Mouse (Mus musculus) cortical plate, adult 2 months (tissue): ENCODE data around the gene Immp2l. TPM values are rescaled to one million over a fixed set of nuclear protein-coding genes. Genes with fewer than 3 reads are reported as not detected.

Experiments
- H3K27ac ChIP-seq: fragments of 200-500 bp; 2 replicates; pipeline ENCODE4 v1.5.1; 2012; ENCODE audit warnings: low read length, control low read depth, inconsistent platforms; ENCODE audit not compliant: insufficient read depth
- H3K4me1 ChIP-seq: fragments of 200-500 bp; 2 replicates; pipeline ENCODE4 v1.6.1; 2011; ENCODE audit warnings: low read length; ENCODE audit not compliant: control insufficient read depth, insufficient read depth
- H3K4me3 ChIP-seq: fragments of 200-500 bp; 2 replicates; pipeline ENCODE4 v1.5.1; 2011; ENCODE audit warnings: mild to moderate bottlenecking, low read length, control low read depth; ENCODE audit not compliant: insufficient read depth
- CTCF ChIP-seq: fragments of 200-500 bp; IDR thresholded peaks from 2 replicates; pipeline ENCODE4 v1.5.1; 2011; ENCODE audit warnings: mild to moderate bottlenecking, control low read depth, low read length; ENCODE audit not compliant: insufficient read depth; ENCODE audit errors: extremely low read depth
- POLR2A ChIP-seq: fragments of 200-500 bp; IDR thresholded peaks from 2 replicates; pipeline ENCODE4 v1.6.1; 2011; ENCODE audit warnings: mild to moderate bottlenecking, low read length, control low read depth; ENCODE audit not compliant: insufficient read depth; ENCODE audit errors: extremely low read depth
- polyA plus RNA-seq: library from polyadenylated mRNA; depleted of rRNA; stranded (reverse); fragments of >200 nt; gene quantifications from 2 replicates; pipeline ENCODE4 v1.2.3, GENCODE M21; 2012

The Immp2l gene
- polyA plus RNA-seq, 1 experiment: 8.0 TPM

GRCm38 (mm10) chr12:41324418-41324817, 300.5 kb downstream of the Immp2l start:
- H3K4me1 ChIP-seq: no peaks in the 10 kb centered on the region
- H3K4me3 ChIP-seq: no peak overlapping the region
- H3K27ac ChIP-seq: no peak overlapping the region
- no peak for TF ChIP-seq POLR2A
- TF ChIP-seq CTCF: no peak

GRCm38 (mm10) chr12:41325756-41326155, 301.9 kb downstream of the Immp2l start:
- no peak for TF ChIP-seq CTCF
- no peak for TF ChIP-seq POLR2A
- no peak overlapping the region for H3K27ac ChIP-seq
- H3K4me3 ChIP-seq: no peak overlapping the region
- H3K4me1 ChIP-seq: no peaks in the 10 kb centered on the region

DNA sequence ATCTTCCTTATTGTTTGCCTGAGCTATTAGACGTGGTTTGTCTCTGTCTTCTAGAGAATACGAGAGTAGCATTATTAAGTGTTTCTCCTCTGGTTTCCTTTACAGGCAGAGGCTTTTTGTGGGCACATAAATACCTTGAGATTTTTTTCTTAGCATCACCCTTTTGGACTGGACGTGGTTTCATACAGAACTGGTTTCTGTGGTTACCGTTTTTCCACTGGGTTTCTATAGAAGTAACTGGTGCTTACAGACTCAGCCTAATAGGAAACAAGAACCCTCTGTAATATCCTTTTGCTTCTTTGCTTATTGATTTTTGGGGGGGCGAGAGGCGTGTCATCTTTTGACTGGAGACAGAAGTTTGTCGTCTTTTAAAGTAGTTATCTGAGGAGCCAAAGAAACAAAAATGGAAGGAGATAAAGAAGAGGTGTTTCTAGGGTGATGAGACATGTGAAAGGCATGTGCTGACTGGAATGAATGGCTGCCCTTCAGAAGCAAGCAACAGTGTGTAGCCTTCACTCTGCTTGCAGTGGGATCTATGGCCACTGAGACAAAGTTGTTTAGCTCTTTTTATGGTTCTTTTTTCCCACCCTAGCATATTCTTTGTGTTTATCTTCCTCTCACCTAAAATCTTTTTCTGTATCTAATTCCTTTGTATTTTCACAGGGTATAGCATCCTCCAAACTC, 307.2 kb downstream of the Immp2l start:
- no peaks in the 10 kb centered on the region for H3K4me1 ChIP-seq
- no peak overlapping the region for H3K27ac ChIP-seq
- H3K4me3 ChIP-seq: no peak overlapping the region
- TF ChIP-seq POLR2A: no peak
- TF ChIP-seq CTCF: no peak

DNA sequence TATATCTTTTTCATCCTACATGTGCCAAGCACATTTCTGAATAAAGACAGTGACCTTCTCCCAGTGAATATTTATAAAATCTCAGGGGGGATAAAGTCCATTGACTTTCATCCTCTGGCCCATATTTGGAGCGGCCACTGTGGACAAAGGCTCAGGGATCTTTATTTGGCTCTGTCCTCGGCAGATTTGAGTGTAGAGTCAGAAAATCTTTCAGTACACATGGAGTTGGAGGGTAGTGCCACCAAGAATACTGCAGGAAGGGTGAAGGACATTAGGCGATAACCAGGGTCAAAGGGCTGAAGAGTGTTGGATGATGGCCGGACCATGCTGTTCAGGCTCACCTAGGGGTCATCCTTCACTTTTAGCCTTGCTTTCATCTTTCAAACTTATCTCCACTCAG, 321.7 kb downstream of the Immp2l start:
- TF ChIP-seq POLR2A (no peak), CTCF (no peak)
- Histone ChIP-seq H3K4me1 (no peaks in the 10 kb centered on the region), H3K27ac (no peak overlapping the region), H3K4me3 (no peak overlapping the region)

DNA sequence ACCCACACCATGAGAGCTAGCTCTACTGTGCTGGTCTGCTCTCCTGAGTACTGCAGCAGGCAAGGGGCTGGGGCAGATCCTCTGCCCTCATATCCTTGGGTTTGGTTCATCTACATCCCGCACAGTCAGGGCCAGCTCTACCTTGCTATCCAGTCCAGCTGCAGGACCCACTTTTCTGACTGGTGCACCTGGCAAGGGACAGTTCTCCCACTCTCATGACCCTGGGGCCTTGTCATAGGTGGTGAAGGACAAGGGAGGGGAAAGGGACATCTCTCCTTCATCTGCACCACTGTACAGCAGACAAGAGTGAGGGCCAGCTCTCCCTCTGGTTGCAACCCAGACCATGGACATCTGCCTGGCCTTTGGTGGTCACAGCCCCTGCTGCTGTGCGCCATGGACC, 323.6 kb downstream of the Immp2l start:
- no peak overlapping the region for H3K4me3 ChIP-seq
- TF ChIP-seq POLR2A (no peak), CTCF (no peak)
- H3K27ac ChIP-seq: no peak overlapping the region
- H3K4me1 ChIP-seq: no peaks in the 10 kb centered on the region

GRCm38 (mm10) chr12:41349386-41349785, 325.5 kb downstream of the Immp2l start:
- TF ChIP-seq CTCF (no peak), POLR2A (no peak)
- Histone ChIP-seq H3K4me1 (no peaks in the 10 kb centered on the region), H3K27ac (no peak overlapping the region), H3K4me3 (no peak overlapping the region)

DNA sequence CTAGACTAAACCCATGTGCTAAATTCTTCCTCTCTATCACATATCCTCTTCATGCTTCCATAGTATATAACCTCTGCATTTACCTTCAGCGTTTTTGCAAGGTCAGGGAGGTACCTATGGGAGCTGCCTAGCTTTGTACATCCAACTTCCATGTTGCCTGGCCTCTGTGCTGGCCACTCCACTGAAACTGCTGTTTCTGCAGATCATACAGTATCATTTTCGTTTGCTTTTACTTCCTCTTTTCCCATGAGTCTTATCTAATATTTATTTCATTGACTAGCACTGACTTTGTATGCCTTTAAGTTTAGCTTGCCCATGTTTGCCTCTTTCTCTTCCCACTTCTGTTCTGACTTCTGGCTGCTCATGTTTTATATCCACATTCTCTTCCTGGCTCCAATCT, 325.9 kb downstream of the Immp2l start:
- Histone ChIP-seq H3K4me1 (no peaks in the 10 kb centered on the region), H3K4me3 (no peak overlapping the region), H3K27ac (no peak overlapping the region)
- TF ChIP-seq CTCF: no peak
- TF ChIP-seq POLR2A: no peak

DNA sequence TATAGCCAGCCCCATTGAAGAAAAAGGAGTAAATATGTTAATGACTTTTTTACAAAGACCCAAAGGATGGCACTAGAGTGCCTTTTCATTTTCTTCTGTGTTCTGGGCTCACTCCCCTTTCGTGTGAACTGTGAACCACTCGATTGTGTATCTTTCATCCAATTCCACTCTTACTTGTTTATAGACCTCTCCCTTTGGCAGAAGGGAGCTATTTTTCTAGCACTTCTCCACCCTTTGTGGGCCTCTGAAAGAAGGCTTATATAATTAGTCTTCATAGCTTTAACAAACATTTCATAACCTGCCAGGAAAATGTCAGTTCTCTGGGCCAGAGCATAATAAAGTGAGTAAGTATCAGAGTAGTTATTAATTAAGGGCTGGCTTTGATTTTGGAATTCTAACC, 327.4 kb downstream of the Immp2l start:
- TF ChIP-seq POLR2A: no peak
- TF ChIP-seq CTCF: no peak
- Histone ChIP-seq H3K27ac (no peak overlapping the region), H3K4me3 (no peak overlapping the region), H3K4me1 (no peaks in the 10 kb centered on the region)

DNA sequence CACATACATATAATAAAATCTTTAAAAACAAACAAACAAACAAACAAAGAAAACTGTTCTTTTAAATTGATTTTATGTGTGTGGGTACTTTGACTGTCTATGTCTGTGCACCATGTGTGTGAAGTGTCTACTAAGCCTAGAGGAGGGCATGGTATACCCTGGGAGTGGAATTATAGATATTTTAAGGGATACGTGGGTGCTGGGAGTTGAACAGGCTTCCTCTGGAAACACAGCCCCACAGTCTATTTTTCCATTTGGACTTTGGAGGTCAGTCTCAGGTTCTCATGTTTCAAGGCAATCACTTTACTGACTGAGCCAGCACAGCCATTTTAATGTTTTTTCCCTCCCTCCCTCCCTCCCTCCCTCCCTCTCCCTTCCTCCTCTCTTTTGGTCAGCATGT, 331.0 kb downstream of the Immp2l start:
- Histone ChIP-seq H3K4me1 (no peaks in the 10 kb centered on the region), H3K4me3 (no peak overlapping the region), H3K27ac (no peak overlapping the region)
- TF ChIP-seq CTCF: no peak

DNA sequence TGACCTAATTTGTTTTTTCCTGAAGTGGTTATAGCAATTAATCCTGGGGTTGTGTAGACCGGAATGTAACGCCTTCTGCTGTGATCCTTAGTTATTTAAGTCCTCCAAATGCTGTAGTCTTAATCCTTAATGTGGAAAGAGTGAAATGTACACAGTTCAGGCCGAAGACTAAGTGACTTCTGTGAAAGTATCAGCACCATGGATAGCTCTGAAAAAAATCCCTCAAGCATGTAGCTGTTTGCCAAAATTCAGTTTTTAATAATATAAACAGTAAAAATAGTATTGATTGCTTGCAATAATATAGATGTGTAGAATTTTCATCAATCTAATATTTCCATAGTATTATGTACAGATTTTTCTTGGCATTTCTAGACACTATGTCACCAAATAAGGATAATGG, 332.1 kb downstream of the Immp2l start:
- Histone ChIP-seq H3K27ac (no peak overlapping the region), H3K4me3 (no peak overlapping the region), H3K4me1 (no peaks in the 10 kb centered on the region)
- no peak for TF ChIP-seq CTCF
- no peak for TF ChIP-seq POLR2A

DNA sequence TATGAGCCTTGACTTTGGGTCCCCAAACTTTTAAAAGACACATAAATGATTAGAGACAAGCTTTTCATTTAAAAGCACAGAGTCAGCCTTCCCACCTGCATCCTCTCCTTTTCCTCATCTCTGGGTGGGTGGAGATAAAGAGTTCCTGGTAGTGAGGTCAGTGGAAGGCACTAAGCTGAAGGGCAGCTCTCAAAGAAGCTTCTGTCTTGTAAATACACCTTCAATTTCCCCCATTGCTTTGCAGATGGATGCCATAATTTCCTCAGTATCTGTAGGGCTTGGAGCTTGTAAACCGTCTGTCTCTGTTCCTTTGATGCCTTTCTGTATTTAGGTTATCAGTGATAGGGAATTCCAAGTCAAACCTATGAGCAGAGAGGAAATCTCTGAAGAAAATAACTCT, 362.8 kb downstream of the Immp2l start:
- H3K4me3 ChIP-seq: no peak overlapping the region
- no peak overlapping the region for H3K27ac ChIP-seq
- TF ChIP-seq CTCF: no peak

More for the DNA sequence above, 362.8 kb downstream of the Immp2l start:
- no peaks in the 10 kb centered on the region for H3K4me1 ChIP-seq
